Mouse (Mus musculus) liver, postnatal 0 days (tissue): ENCODE data around the gene Pcgf2.

ENCODE experiments used
- CTCF ChIP-seq: sonication (generic); IDR thresholded peaks from 2 replicates; pipeline ENCODE4 v1.5.1; 2016; ENCODE audit warnings: antibody characterized with exemption, low read depth
- EP300 ChIP-seq: IDR thresholded peaks from 2 replicates; pipeline ENCODE4 v1.6.1; 2016; ENCODE audit warnings: antibody characterized with exemption, low read depth, mild to moderate bottlenecking

DNA sequence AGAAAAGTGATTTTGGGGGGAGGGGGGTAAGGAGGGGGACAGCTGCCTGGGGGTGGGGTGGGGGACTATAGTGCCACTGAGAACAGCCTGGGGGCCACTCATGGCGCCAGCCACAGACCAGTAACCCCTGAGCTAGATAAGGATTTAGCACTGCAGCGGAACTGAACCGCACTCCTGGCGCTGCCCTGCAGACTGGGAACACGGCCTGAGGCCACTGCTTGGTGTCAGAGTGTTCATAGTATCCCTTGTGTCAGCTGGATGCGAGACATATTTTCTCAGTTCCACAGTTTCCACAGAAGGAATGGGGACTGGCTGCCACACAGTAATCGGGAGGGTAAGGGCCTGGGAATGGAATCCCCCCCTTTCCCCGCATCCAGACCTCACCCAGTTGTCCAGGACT is 15.7 kb upstream of the Pcgf2 start:
- TF ChIP-seq CTCF (no peak), EP300 (no peak)
